Comparison of ENCODE assay signal across 23 mouse cellular contexts in genomic region chr9:109114276-109114675, GRCm38 (mm10). TPM values are rescaled to one million over a fixed set of nuclear protein-coding genes. Genes with fewer than 3 reads are reported as not detected.
"Had no signal": no experiment of that assay in that cellular context is flagged by ENCODE, and none has a peak within 500 bp of the region (broad histone marks: within the 10 kb centered on the region; RNA-seq: fewer than 3 reads in every experiment).

No protein-coding gene starts in this region.

- H3K27me3 ChIP-seq: limb, embryonic 12.5 days; liver, embryonic 13.5 days; lung, embryonic 15.5 days; midbrain, embryonic 15.5 days; neural tube, embryonic 12.5 days had no signal

- H3K9me3 ChIP-seq: limb, embryonic 12.5 days; liver, embryonic 13.5 days; lung, embryonic 15.5 days; megakaryocyte, embryonic 14.5 days; midbrain, embryonic 15.5 days; neural tube, embryonic 12.5 days had no signal

- H3K4me3 ChIP-seq: limb, embryonic 12.5 days; liver, embryonic 13.5 days; lung, embryonic 15.5 days; megakaryocyte, embryonic 14.5 days; midbrain, embryonic 15.5 days; neural tube, embryonic 12.5 days had no signal

- H3K4me1 ChIP-seq: limb, embryonic 12.5 days; liver, embryonic 13.5 days; lung, embryonic 15.5 days; midbrain, embryonic 15.5 days; neural tube, embryonic 12.5 days had no signal

- DNase-seq: kidney, adult 8-10 months; kidney, postnatal 14 days; layer of hippocampus, adult 9-11 months; layer of hippocampus, postnatal 36 days; liver; liver, embryonic 13.5 days; lung, postnatal 14 days; right cerebral cortex, postnatal 14 days; thymus, adult 2 months; thymus, postnatal 25 days had no signal

- H3K27ac ChIP-seq: limb, embryonic 12.5 days; liver, embryonic 13.5 days; lung, embryonic 15.5 days; macrophage; midbrain, embryonic 15.5 days; neural tube, embryonic 12.5 days had no signal

RNA-seq across cellular contexts. Expression of gene Plxnb1, which starts 19.1 kb away (rescaled TPM):
- polyA plus RNA-seq: macrophage had no signal

RNA-seq across cellular contexts. Expression of gene Fbxw21, which starts 47.6 kb away (rescaled TPM):
- total RNA-seq: layer of hippocampus, postnatal 36 days; left cerebral cortex, adult 8-10 months; left cerebral cortex, postnatal 25 days; monocyte, adult 5-6 weeks had no signal
- polyA plus RNA-seq: limb, embryonic 12.5 days; liver, embryonic 13.5 days; liver, postnatal 0 days; lung, embryonic 15.5 days; macrophage; midbrain, embryonic 11.5 days; midbrain, embryonic 15.5 days; neural tube, embryonic 12.5 days; stomach, embryonic 16.5 days; thymus, adult 2 months; urinary bladder, adult 2 months had no signal
